Comparison of ENCODE assay signal across 34 mouse cellular contexts in genomic region chr2:124430708-124431107, GRCm38 (mm10).
"Had no signal": no experiment of that assay in that cellular context is flagged by ENCODE, and none has a peak within 500 bp of the region (broad histone marks: within the 10 kb centered on the region; RNA-seq: fewer than 3 reads in every experiment).

No protein-coding gene starts in this region.

- DNase-seq: heart, postnatal 10 days; heart, postnatal 14 days; heart, postnatal 36 days; heart, postnatal 4 days; kidney, adult 11 months; kidney, adult 18-20 months; kidney, adult 2 months; kidney, adult 8-10 months; kidney, adult 9 months; kidney, postnatal 10 days; kidney, postnatal 14 days; kidney, postnatal 25 days; kidney, postnatal 36 days; kidney, postnatal 4 days; layer of hippocampus, adult 9-11 months had no signal

- H3K4me1 ChIP-seq: intestine, embryonic 15.5 days; kidney, embryonic 15.5 days had no signal

- H3K27ac ChIP-seq: heart, embryonic 10.5 days; heart, embryonic 13.5 days; heart, embryonic 15.5 days; hindbrain, embryonic 10.5 days; hindbrain, embryonic 12.5 days; hindbrain, embryonic 13.5 days; hindbrain, embryonic 14.5 days; hindbrain, embryonic 15.5 days; hindbrain, postnatal 0 days; intestine, embryonic 15.5 days; kidney, embryonic 15.5 days; kidney, postnatal 0 days; layer of hippocampus, adult 2 months; left cerebral cortex, adult 2 months had no signal

- H3K4me3 ChIP-seq: heart, embryonic 10.5 days; heart, embryonic 12.5 days; heart, embryonic 13.5 days; heart, embryonic 15.5 days; hindbrain, embryonic 10.5 days; hindbrain, embryonic 12.5 days; hindbrain, embryonic 13.5 days; hindbrain, embryonic 15.5 days; intestine, embryonic 15.5 days; kidney, embryonic 15.5 days; layer of hippocampus, adult 2 months; left cerebral cortex, adult 2 months had no signal

- ATAC-seq: hindbrain, embryonic 16.5 days; hindbrain, postnatal 0 days; inflammation-experienced regulatory T-cells, adult 6 months; intestine, embryonic 15.5 days; intestine, embryonic 16.5 days; intestine, postnatal 0 days had no signal
